ENCODE assay signal across 10 mouse cellular contexts in the genomic region with DNA sequence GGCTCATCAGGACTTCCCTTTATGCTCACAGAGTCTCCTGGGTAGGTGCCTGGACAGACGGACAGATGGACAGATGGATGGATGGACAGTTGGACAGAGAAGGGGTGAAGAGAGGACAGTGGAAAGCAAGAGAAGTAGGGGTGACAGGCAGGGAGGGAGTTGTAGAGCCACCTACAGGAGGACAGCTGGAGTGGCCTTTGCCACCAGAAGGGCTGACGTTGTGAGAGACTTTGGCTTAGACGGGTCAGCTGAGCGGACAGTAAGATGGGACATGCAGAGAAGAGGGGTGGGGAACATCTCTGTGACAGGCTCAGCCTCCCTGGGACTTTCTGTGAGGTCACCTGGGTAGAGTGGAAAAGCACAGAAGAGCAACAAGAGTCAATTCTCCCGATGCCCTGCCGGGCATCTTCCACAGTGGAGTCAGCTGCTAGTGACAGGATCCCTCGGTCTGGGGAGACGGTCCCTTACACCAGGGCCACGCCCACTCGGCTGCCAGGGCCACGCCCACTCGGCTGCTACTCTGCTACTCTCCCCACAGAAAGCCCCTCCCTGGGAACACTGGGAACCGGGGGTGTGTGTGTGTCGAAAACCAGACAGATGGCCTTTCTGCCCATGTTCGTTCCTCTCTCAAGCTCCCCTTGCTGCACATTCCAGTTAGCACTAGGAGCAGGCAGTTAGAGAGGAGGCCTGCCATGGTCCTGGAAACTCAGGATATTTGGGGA. TPM values are rescaled to one million over a fixed set of nuclear protein-coding genes. Genes with fewer than 3 reads are reported as not detected.
DNase-seq lines count a peak whose midpoint lies in the region; ATAC-seq and TF ChIP-seq lines count a peak whose summit lies in the region.
"Had no signal": no experiment of that assay in that cellular context is flagged by ENCODE, and none has a peak within 500 bp of the region (broad histone marks: within the 10 kb centered on the region; RNA-seq: fewer than 3 reads in every experiment).

No protein-coding gene starts in this region.

- H3K4me1 ChIP-seq in hindbrain, postnatal 0 days (ENCODE audit: insufficient read depth, low read length), result no peaks in the 10 kb centered on the region
- peaks cover 11% of the 10 kb centered on the region; the same call in 1 of the 2 replicates for H3K4me1 ChIP-seq in hindbrain, embryonic 14.5 days (replicated peaks; ENCODE audit: control insufficient read depth, insufficient read depth, low read length)
- H3K4me1 ChIP-seq in liver, embryonic 14.5 days (replicated peaks; ENCODE audit: control insufficient read depth in 2 of 2, insufficient read depth in 2 of 2, low read length in 1 of 2), result peaks cover 0 to 2% of the 10 kb centered on the region in 2 experiments; a peak in 1 of 4 replicates

- peak; percentile 27 for DNase-seq in hindbrain, postnatal 0 days (ENCODE audit: low spot score)
- DNase-seq in hindbrain, embryonic 14.5 days (ENCODE audit: low spot score), result no peak
- DNase-seq in CD4-positive helper T cell, adult 2 months (ENCODE audit: low read depth, low spot score), result peak; percentile 50
- peak; percentile 54 for DNase-seq in ES-CJ7 (ENCODE audit: low read depth, low spot score)
- no peak for DNase-seq in liver, embryonic 14.5 days (ENCODE audit: low read depth in 3 of 3, low spot score in 3 of 3)
- DNase-seq in spleen, postnatal 36 days (ENCODE audit: low spot score in 2 of 2), result no peak
- DNase-seq in urinary bladder, adult 18-20 months (ENCODE audit: low spot score in 2 of 2), result no peak

- peak; percentile 29; the same call in 1 of the 2 replicates for TF ChIP-seq CTCF in hindbrain, postnatal 0 days (IDR thresholded peaks at IDR 0.05; ENCODE audit: low read depth)
- TF ChIP-seq CTCF in liver, embryonic 14.5 days (IDR thresholded peaks at IDR 0.05; ENCODE audit: low read depth), result 0 out of 2 replicates have a peak, but pooled peaks have one; percentile 5

- 0 out of 2 replicates have a peak, but pooled peaks have one; percentile 22 for ATAC-seq in hindbrain, postnatal 0 days
- no peak for ATAC-seq in hindbrain, embryonic 14.5 days (ENCODE audit: low FRiP score)
- ATAC-seq in liver, embryonic 14.5 days (ENCODE audit: insufficient read depth), result no peak

- H3K27ac ChIP-seq in hindbrain, postnatal 0 days, result no peak overlapping the region
- H3K27ac ChIP-seq in hindbrain, embryonic 14.5 days, result no peak overlapping the region
- no peak overlapping the region for H3K27ac ChIP-seq in liver, embryonic 14.5 days
- H3K27ac ChIP-seq: macrophage had no signal

- H3K4me3 ChIP-seq in hindbrain, postnatal 0 days (ENCODE audit: low read length), result no peak overlapping the region
- no peak overlapping the region for H3K4me3 ChIP-seq in hindbrain, embryonic 14.5 days (replicated peaks; ENCODE audit: low read length)
- H3K4me3 ChIP-seq in liver, embryonic 14.5 days (ENCODE audit: insufficient read depth in 1 of 2, low read depth in 2 of 2, low read length in 2 of 2), result no peak overlapping the region

- H3K4me2 ChIP-seq in hindbrain, postnatal 0 days (ENCODE audit: low read depth, low read length), result no peak overlapping the region
- no peak overlapping the region for H3K4me2 ChIP-seq in hindbrain, embryonic 14.5 days (replicated peaks)
- no peak overlapping the region for H3K4me2 ChIP-seq in liver, embryonic 14.5 days (ENCODE audit: low read depth)

- H3K36me3 ChIP-seq in hindbrain, postnatal 0 days (ENCODE audit: insufficient read depth, low read length), result no peaks in the 10 kb centered on the region
- H3K36me3 ChIP-seq in hindbrain, embryonic 14.5 days (replicated peaks; ENCODE audit: control insufficient read depth, insufficient read depth), result no peaks in the 10 kb centered on the region
- no peaks in the 10 kb centered on the region for H3K36me3 ChIP-seq in liver, embryonic 14.5 days (replicated peaks; ENCODE audit: control insufficient read depth, insufficient read depth, low read depth)

- 13% methylated on average over 15 of the region's 15 CpGs for WGBS in hindbrain, postnatal 0 days
- WGBS in hindbrain, embryonic 14.5 days, result 22% methylated on average over 15 of the region's 15 CpGs
- 16% methylated on average over 15 of the region's 15 CpGs for WGBS in liver, embryonic 14.5 days (ENCODE audit: insufficient replicate concordance)

- H3K9me3 ChIP-seq in hindbrain, postnatal 0 days (ENCODE audit: low read length), result no peaks in the 10 kb centered on the region
- H3K9me3 ChIP-seq in hindbrain, embryonic 14.5 days (ENCODE audit: control insufficient read depth, low read length), result no peaks in the 10 kb centered on the region
- H3K9me3 ChIP-seq in liver, embryonic 14.5 days (ENCODE audit: control insufficient read depth, low read length), result no peaks in the 10 kb centered on the region

- H3K9ac ChIP-seq in hindbrain, postnatal 0 days (replicated peaks; ENCODE audit: low read length), result no peak overlapping the region
- no peak overlapping the region for H3K9ac ChIP-seq in hindbrain, embryonic 14.5 days
- H3K9ac ChIP-seq in liver, embryonic 14.5 days (replicated peaks), result no peak overlapping the region

- no peak for TF ChIP-seq EP300 in liver, embryonic 14.5 days (IDR thresholded peaks at IDR 0.05; ENCODE audit: low read depth)

- no peaks in the 10 kb centered on the region for H3K27me3 ChIP-seq in hindbrain, postnatal 0 days (ENCODE audit: insufficient read depth, low read length)
- peaks cover 12% of the 10 kb centered on the region; the same call in 1 of the 2 replicates for H3K27me3 ChIP-seq in hindbrain, embryonic 14.5 days (ENCODE audit: control insufficient read depth, insufficient read depth, low read length)
- H3K27me3 ChIP-seq in liver, embryonic 14.5 days (ENCODE audit: control insufficient read depth, insufficient read depth, low read length), result no peaks in the 10 kb centered on the region; the same call in none of the 2 replicates

RNA-seq across cellular contexts. Expression of a gene that starts 1.9 kb away (rescaled TPM):
- 0.93 and 1.1 TPM in 2 replicates for total RNA-seq in hindbrain, postnatal 0 days (2014; rRNA removed)
- 0.95 and 1.4 TPM in 2 replicates for polyA plus RNA-seq in hindbrain, postnatal 0 days (2015; fragmentation: Nextera tagmentation; extraction: Ambion mirVana)
- polyA plus RNA-seq in hindbrain, embryonic 14.5 days (2014; fragmentation: Nextera tagmentation; extraction: Ambion mirVana), result 1.3 and 1.7 TPM in 2 replicates
- polyA plus RNA-seq in liver, embryonic 14.5 days (2012; rRNA removed), result 0.04 and 0.06 TPM in 2 replicates
- 0.04 TPM in 1 of 2 replicates, not detected in the other for polyA plus RNA-seq in liver, embryonic 14.5 days (2014; fragmentation: Nextera tagmentation; extraction: Ambion mirVana)

RNA-seq across cellular contexts. Expression of a gene that starts 7.0 kb away (rescaled TPM):
- 15.1 and 17.0 TPM in 2 replicates for total RNA-seq in hindbrain, postnatal 0 days (2014; rRNA removed)
- 14.2 and 18.1 TPM in 2 replicates for polyA plus RNA-seq in hindbrain, postnatal 0 days (2015; fragmentation: Nextera tagmentation; extraction: Ambion mirVana)
- polyA plus RNA-seq in hindbrain, embryonic 14.5 days (2014; fragmentation: Nextera tagmentation; extraction: Ambion mirVana), result 15.9 and 16.7 TPM in 2 replicates
- 0.97 and 1.1 TPM in 2 replicates for polyA plus RNA-seq in liver, embryonic 14.5 days (2012; rRNA removed)
- polyA plus RNA-seq in liver, embryonic 14.5 days (2014; fragmentation: Nextera tagmentation; extraction: Ambion mirVana), result 0.95 and 1.2 TPM in 2 replicates

RNA-seq across cellular contexts. Expression of a gene that starts 47.8 kb away (rescaled TPM):
- 4.5 and 5.9 TPM in 2 replicates for total RNA-seq in hindbrain, postnatal 0 days (2014; rRNA removed)
- 3.3 TPM in 2 replicates for polyA plus RNA-seq in hindbrain, postnatal 0 days (2015; fragmentation: Nextera tagmentation; extraction: Ambion mirVana)
- 3.1 and 4.4 TPM in 2 replicates for polyA plus RNA-seq in hindbrain, embryonic 14.5 days (2014; fragmentation: Nextera tagmentation; extraction: Ambion mirVana)
- 9.7 and 10.4 TPM in 2 replicates for polyA plus RNA-seq in liver, embryonic 14.5 days (2012; rRNA removed)
- polyA plus RNA-seq in liver, embryonic 14.5 days (2014; fragmentation: Nextera tagmentation; extraction: Ambion mirVana), result 7.4 and 8.4 TPM in 2 replicates

RNA-seq across cellular contexts. Expression of a gene that starts 56.6 kb away (rescaled TPM):
- 3.8 and 4.0 TPM in 2 replicates for total RNA-seq in hindbrain, postnatal 0 days (2014; rRNA removed)
- polyA plus RNA-seq in hindbrain, postnatal 0 days (2015; fragmentation: Nextera tagmentation; extraction: Ambion mirVana), result 3.9 and 4.0 TPM in 2 replicates
- polyA plus RNA-seq in hindbrain, embryonic 14.5 days (2014; fragmentation: Nextera tagmentation; extraction: Ambion mirVana), result 2.2 and 3.9 TPM in 2 replicates
- polyA plus RNA-seq in liver, embryonic 14.5 days (2012; rRNA removed), result 3.9 and 4.2 TPM in 2 replicates
- 6.7 and 7.0 TPM in 2 replicates for polyA plus RNA-seq in liver, embryonic 14.5 days (2014; fragmentation: Nextera tagmentation; extraction: Ambion mirVana)
- polyA plus RNA-seq: macrophage had no signal

RNA-seq across cellular contexts. Expression of a gene that starts 58.6 kb away (rescaled TPM):
- total RNA-seq in hindbrain, postnatal 0 days (2014; rRNA removed), result not detected in 2 replicates
- polyA plus RNA-seq in hindbrain, postnatal 0 days (2015; fragmentation: Nextera tagmentation; extraction: Ambion mirVana), result not detected in 2 replicates
- polyA plus RNA-seq in hindbrain, embryonic 14.5 days (2014; fragmentation: Nextera tagmentation; extraction: Ambion mirVana), result not detected in 2 replicates
- not detected in 2 replicates for polyA plus RNA-seq in liver, embryonic 14.5 days (2012; rRNA removed)
- polyA plus RNA-seq in liver, embryonic 14.5 days (2014; fragmentation: Nextera tagmentation; extraction: Ambion mirVana), result not detected in 2 replicates
- polyA plus RNA-seq: heart, embryonic 14.5 days; macrophage; stomach, embryonic 14.5 days had no signal

Comparison
In these comparisons a context has a peak if more than half of its experiments do, and no peak if none do; other contexts are left out.
1. DNase-seq: peak in hindbrain, postnatal 0 days (single experiment), CD4-positive helper T cell, adult 2 months (single experiment) and ES-CJ7 (single experiment); none in hindbrain, embryonic 14.5 days (single experiment), liver, embryonic 14.5 days (0 of 3), spleen, postnatal 36 days (0 of 2) and urinary bladder, adult 18-20 months (0 of 2).